Mouse (Mus musculus) spleen, postnatal 36 days (tissue): ENCODE measurements around the gene Padi4.
A peak's percentile ranks its signal among the peaks of the same experiment; 100 is the strongest.

ENCODE experiments used
- DNase-seq, 2 experiments: peaks; one replicate each; pipeline ENCODE4 v3.0.0; 2022; ENCODE audit warnings: low spot score in 2 of 2, mixed read lengths in 1 of 2

Padi4 gene

GRCm38 (mm10) chr4:140788264-140788663 lies 14.2 kb upstream of the Padi4 start:
- no peak for DNase-seq

- peak in 1 of 2 experiments; percentile 53 for DNase-seq
Observed at GRCm38 (mm10) chr4:140787414-140787813, 13.4 kb upstream of the Padi4 start.

GRCm38 (mm10) chr4:140785217-140785616 lies 11.2 kb upstream of the Padi4 start:
- no peak for DNase-seq

- no peak for DNase-seq
Observed at GRCm38 (mm10) chr4:140784292-140784945, 10.4 kb upstream of the Padi4 start.

GRCm38 (mm10) chr4:140782821-140783220 lies 8.8 kb upstream of the Padi4 start:
- no peak for DNase-seq

- no peak for DNase-seq
Observed at GRCm38 (mm10) chr4:140780507-140780906, 6.5 kb upstream of the Padi4 start.

GRCm38 (mm10) chr4:140779803-140780397 lies 5.9 kb upstream of the Padi4 start:
- DNase-seq, result no peak

GRCm38 (mm10) chr4:140776623-140777022 lies 2.6 kb upstream of the Padi4 start:
- DNase-seq, result no peak

GRCm38 (mm10) chr4:140775876-140776275 lies 1.8 kb upstream of the Padi4 start:
- no peak for DNase-seq

GRCm38 (mm10) chr4:140774893-140775292 lies 857 bp upstream of the Padi4 start:
- peak; percentile 41 to 49 for DNase-seq

- peak; percentile 65 to 69 for DNase-seq
Observed at GRCm38 (mm10) chr4:140771091-140771490, 2.9 kb downstream of the Padi4 start.

GRCm38 (mm10) chr4:140770433-140770832 lies 3.6 kb downstream of the Padi4 start:
- peak; percentile 13 to 40 for DNase-seq

- no peak for DNase-seq
Observed at GRCm38 (mm10) chr4:140768973-140769372, 5.1 kb downstream of the Padi4 start.

GRCm38 (mm10) chr4:140765936-140766335 lies 8.1 kb downstream of the Padi4 start:
- no peak for DNase-seq

- peak; percentile 44 to 60 for DNase-seq
Observed at GRCm38 (mm10) chr4:140763158-140763557, 10.9 kb downstream of the Padi4 start.

GRCm38 (mm10) chr4:140761601-140762000 lies 12.4 kb downstream of the Padi4 start:
- DNase-seq, result no peak

GRCm38 (mm10) chr4:140755811-140756210 lies 18.2 kb downstream of the Padi4 start:
- DNase-seq, result no peak

- DNase-seq, result no peak
Observed at GRCm38 (mm10) chr4:140753366-140753765, 20.7 kb downstream of the Padi4 start.

- DNase-seq, result peak; percentile 65 to 71
Observed at GRCm38 (mm10) chr4:140750328-140750727, 23.7 kb downstream of the Padi4 start.

- DNase-seq, result no peak
Observed at GRCm38 (mm10) chr4:140747978-140748377, 26.1 kb downstream of the Padi4 start.

- peak; percentile 36 to 40 for DNase-seq
Observed at GRCm38 (mm10) chr4:140744654-140745053, 29.4 kb downstream of the Padi4 start.

GRCm38 (mm10) chr4:140743086-140743485 lies 30.9 kb downstream of the Padi4 start:
- no peak for DNase-seq

GRCm38 (mm10) chr4:140742543-140742942 lies 31.5 kb downstream of the Padi4 start, which contains the start of gene Padi6:
TSS of gene Padi6 (minus strand) at chr4:140742643.
- DNase-seq, result no peak
